Mouse (Mus musculus) brown adipose tissue, adult 24 weeks (tissue): ENCODE results near the gene Gm7361. TPM values are rescaled to one million over a fixed set of nuclear protein-coding genes. Genes with fewer than 3 reads are reported as not detected.
"Not testable (repeated sequence)": the region's sequence is repeated elsewhere in the genome, so short reads cannot be mapped to it uniquely, and the experiment has no call there.

Experiments used
- H3K27ac ChIP-seq: fragments of 200-500 bp; replicated peaks from 2 replicates; pipeline ENCODE4 v1.5.1; 2012; ENCODE audit warnings: low read depth, mild to moderate bottlenecking, low read length
- H3K4me1 ChIP-seq: fragments of 200-500 bp; 2 replicates; pipeline ENCODE4 v1.6.1; 2012; ENCODE audit warnings: low read length, mixed read lengths; ENCODE audit not compliant: control insufficient read depth, insufficient read depth, insufficient read length
- H3K4me3 ChIP-seq: fragments of 200-500 bp; 2 replicates; pipeline ENCODE4 v1.5.1; 2012; ENCODE audit warnings: low read depth, mild to moderate bottlenecking, low read length, moderate library complexity; ENCODE audit not compliant: insufficient read depth
- polyA plus RNA-seq: library from polyadenylated mRNA; stranded (reverse); fragments of >200 nt; gene quantifications from 2 replicates; pipeline ENCODE4 v1.2.4, GENCODE M21; 2012; ENCODE audit not compliant: missing spikeins, insufficient read depth, insufficient read length

Gene Gm7361
- polyA plus RNA-seq = not detected in 2 replicates

DNA sequence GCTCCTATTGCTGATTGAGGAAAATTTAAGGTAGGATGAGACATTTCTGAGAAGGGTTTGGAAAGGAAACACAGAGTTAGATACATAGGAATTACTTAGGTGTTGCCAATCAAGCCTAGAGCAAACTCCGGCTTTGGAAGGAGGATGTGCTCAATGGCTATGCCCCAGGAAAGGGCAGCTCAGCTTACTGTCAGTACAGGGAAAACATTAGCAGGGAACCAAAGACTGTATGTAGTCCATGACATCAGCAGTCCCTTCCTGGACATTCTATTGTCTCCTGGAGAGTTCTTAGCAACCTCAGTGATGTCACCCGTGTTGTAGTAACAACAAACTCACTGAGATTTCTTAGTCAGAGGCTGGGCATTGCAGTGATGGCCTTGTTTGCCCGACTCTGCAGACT lies at the start of gene Gm7361:
Gm7361 (plus strand) TSS at position 301 of the 400 bp plus-strand sequence.
- H3K4me3 ChIP-seq, H3K4me1 ChIP-seq, H3K27ac ChIP-seq: not testable (repeated sequence)

DNA sequence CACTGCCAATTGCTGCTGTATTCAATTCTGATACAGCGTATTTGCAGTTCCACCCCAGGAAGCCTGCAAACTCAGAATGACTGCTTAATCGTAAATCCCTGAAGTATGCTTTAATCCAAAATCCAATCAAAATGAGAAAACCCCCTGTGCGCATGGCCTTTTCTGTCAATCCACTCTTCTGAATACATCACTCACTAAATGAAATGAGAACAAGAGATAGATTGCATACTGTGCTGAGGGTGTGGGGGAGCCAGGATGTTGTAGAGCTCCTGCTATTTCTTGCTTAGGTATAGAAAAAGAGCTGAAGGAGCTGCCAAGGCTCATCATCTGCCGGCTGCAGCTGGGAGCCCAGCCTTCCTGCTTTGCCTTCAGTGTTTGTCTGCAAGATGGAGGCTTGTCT lies 46.5 kb upstream of the Gm7361 start:
- no peak overlapping the region for H3K4me3 ChIP-seq
- no peak overlapping the region for H3K27ac ChIP-seq
- no peaks in the 10 kb centered on the region for H3K4me1 ChIP-seq

DNA sequence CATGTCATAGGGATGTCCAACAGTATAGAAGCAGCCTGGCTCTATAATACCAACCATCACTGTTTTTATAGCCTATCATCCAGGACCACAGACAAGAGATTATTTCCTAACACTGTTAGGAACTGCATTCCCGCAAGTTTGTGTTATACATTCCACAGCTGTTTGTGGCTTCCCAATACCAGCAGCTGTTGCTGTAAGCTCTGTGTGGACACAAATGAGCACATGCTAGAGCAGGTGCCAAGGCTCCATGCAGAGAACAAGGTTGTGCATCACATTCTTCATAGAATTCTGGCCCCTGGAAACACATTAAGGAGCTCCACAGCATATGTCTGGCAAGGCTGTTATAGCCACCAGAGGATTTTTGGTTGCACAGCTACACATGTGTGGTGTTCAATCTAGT lies 35.4 kb upstream of the Gm7361 start:
- H3K27ac ChIP-seq = no peak overlapping the region
- H3K4me3 ChIP-seq = no peak overlapping the region
- no peaks in the 10 kb centered on the region for H3K4me1 ChIP-seq

DNA sequence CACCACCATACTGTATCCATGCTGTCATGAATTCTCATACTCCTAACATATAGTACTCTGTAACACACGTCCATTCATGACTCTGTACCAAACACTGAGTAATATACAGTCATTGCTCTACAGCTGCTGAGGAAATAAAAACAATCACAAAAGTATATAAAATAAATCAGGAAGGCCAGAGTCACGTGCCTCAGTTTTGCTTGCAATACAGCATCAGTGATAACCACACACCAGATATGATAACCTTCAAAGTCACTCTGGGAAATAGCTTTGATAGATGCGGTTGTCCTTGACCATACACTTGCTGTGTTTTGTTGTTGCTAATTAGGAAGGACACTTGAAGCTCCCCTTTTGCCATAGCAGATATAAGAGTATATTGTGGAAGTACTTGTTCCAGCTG lies 9.2 kb downstream of the Gm7361 start:
- H3K4me3 ChIP-seq, H3K4me1 ChIP-seq, H3K27ac ChIP-seq: not testable (repeated sequence)

DNA sequence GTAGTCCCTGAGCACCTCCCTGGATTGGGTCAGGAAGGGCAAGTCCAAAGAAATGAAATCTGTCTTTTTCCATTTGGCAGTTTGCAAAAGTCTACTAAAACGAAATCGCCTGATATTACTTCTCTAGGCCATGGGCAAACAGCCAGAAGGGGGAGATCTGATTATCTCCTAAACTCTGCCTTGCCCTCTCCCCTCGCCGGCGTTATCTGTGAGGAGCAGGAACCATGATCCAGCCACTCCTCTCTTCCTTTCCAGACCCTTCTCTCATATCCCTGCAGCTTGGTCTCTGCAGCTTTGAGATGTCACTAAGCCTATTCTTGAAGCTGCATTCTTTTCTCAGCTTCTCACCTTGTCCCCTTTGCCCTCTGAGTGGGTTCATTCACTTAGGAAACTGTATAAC lies 22.9 kb downstream of the Gm7361 start:
- no peaks in the 10 kb centered on the region for H3K4me1 ChIP-seq
- no peak overlapping the region for H3K4me3 ChIP-seq
- no peak overlapping the region for H3K27ac ChIP-seq

DNA sequence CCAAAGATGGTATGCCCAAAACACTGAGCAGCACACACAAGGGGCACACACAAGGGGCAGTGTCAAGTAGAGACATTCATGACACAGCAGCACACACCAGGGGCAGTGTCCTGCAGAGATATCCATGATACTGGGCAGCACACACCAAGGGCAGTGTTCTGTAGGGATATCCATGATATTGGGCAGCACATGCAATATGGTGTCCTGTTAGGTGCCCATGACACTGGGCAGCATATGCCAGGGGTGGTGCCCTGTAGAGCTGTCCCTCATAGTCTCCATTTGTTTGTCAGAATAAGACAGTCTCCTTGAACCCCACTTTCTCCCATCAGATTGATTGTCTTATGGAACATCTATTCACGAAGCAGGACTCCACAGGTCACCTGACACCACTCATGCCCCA lies 24.2 kb downstream of the Gm7361 start:
- Histone ChIP-seq H3K27ac (no peak overlapping the region), H3K4me3 (no peak overlapping the region), H3K4me1 (no peaks in the 10 kb centered on the region)

DNA sequence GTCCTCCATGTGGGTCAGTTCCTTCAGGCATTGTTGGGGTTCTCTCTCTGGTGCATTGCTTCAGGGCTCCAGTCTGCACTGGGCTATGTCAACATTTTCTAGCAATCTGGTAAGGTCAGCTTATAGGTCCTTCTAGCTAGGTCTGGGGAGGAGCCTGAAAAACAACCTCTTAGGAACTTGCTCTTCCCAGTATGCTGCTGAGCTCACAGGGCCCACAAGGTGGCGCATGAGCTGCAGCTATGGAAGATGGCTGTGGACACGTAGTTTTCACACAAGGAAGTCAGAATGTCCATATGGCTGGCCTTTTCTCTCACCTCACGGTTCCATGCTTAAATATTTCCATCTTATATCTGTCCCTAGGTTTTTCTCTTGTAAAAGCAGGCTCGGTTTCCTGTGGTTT lies 24.8 kb downstream of the Gm7361 start:
- Histone ChIP-seq H3K27ac (no peak overlapping the region), H3K4me1 (no peaks in the 10 kb centered on the region), H3K4me3 (no peak overlapping the region)

DNA sequence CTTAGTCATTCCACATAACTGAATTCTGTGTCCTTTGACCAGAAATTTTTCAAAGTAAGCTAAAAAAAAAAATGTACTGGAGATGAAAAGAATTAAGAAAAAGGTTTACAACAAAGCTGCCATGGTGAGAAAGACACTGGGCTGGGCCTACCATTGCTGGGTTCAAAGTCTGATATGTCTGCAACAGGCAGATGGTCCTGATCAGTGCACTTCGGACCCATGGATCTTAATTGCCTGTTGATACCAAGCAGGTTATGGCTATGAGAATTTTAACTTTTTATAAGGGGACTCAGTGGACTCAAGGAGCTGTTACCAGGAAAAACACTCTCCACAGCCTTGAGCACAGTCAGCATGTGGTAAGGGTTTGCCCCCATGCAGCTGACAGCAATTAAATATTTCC lies 25.9 kb downstream of the Gm7361 start:
- H3K4me1 ChIP-seq = no peaks in the 10 kb centered on the region
- no peak overlapping the region for H3K4me3 ChIP-seq
- H3K27ac ChIP-seq = no peak overlapping the region

DNA sequence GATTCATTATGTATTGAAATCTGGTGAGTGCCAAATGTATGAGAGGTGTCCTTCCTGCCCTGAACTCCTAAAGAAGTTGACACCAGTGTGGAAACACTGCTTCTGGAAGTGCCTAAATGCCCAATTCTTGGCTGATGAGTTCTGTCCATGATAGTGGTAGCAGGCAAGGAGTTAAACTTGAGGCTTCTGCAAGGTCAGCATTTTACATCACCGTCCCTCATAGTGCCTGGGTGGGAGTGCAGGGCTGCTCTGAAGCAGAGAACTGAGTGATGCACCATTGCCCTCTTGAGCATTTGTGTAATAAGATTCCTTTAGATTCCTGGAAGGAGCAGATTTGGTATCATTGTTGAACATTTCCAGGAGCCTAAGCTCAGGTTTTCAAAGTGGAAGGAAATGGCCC lies 34.1 kb downstream of the Gm7361 start:
- Histone ChIP-seq H3K4me1 (no peaks in the 10 kb centered on the region), H3K4me3 (no peak overlapping the region), H3K27ac (no peak overlapping the region)

DNA sequence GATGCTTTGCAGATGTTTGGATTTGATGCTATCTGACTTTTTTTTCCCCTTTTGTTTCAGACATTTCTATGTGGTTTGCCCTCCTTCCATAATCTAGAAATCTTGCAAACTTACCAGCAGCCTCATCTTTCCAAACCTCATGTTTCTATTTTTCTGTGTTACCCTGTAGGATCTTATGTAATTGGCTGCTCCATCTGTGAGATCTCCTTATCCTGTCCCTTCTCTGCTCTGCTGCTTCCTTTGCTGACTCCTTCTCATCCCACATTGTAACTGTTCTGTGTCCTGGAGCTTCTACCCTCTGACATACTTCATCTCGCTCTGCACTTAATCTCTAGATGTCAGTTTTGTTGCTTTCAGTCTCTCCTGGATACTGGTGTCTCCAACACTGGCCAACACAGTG lies 35.8 kb downstream of the Gm7361 start:
- no peak overlapping the region for H3K27ac ChIP-seq
- no peaks in the 10 kb centered on the region for H3K4me1 ChIP-seq
- H3K4me3 ChIP-seq = no peak overlapping the region

Other genes starting within 250 kb of the Gm7361 start
- gene Gm5862, start 234.8 kb upstream of the Gm7361 start, polyA plus RNA-seq = not detected in 2 replicates
- not detected in 2 replicates for gene Speer4a, start 218.1 kb upstream of the Gm7361 start, polyA plus RNA-seq
- gene Gm7347, start 199.1 kb upstream of the Gm7361 start, polyA plus RNA-seq = not detected in 2 replicates
- not detected in 2 replicates for gene Gm10471, start 168.4 kb upstream of the Gm7361 start, polyA plus RNA-seq
- gene 5031410I06Rik, start 152.3 kb upstream of the Gm7361 start, polyA plus RNA-seq = not detected in 2 replicates
- gene Gm10220, start 136.3 kb upstream of the Gm7361 start, polyA plus RNA-seq = not detected in 2 replicates